Mouse (Mus musculus) ES-Bruce4 (cell line): ENCODE results near the gene Ddx46. TPM values are rescaled to one million over a fixed set of nuclear protein-coding genes. Genes with fewer than 3 reads are reported as not detected.
"Not testable (repeated sequence)": the region's sequence is repeated elsewhere in the genome, so short reads cannot be mapped to it uniquely, and the experiment has no call there.

Experiments used
- H3K27ac ChIP-seq: 2 replicates; pipeline ENCODE4 v1.5.1; 2012; ENCODE audit warnings: low read length, inconsistent platforms; ENCODE audit not compliant: insufficient read depth
- H3K27me3 ChIP-seq: 2 replicates; pipeline ENCODE4 v1.6.1; 2012; ENCODE audit warnings: mild to moderate bottlenecking, low read length, inconsistent platforms; ENCODE audit not compliant: control insufficient read depth, poor library complexity, insufficient read depth, severe bottlenecking
- H3K36me3 ChIP-seq: 2 replicates; pipeline ENCODE4 v1.6.1; 2012; ENCODE audit warnings: inconsistent platforms, mild to moderate bottlenecking, low read length, moderate library complexity; ENCODE audit not compliant: control insufficient read depth, poor library complexity, insufficient read depth, severe bottlenecking
- H3K4me1 ChIP-seq: one replicate; pipeline ENCODE4 v1.8.1; 2011; ENCODE audit warnings: low read length; ENCODE audit not compliant: control insufficient read depth, insufficient read depth
- H3K4me3 ChIP-seq: 2 replicates; pipeline ENCODE4 v1.5.1; 2011; ENCODE audit warnings: low read depth, mild to moderate bottlenecking, low read length
- H3K9ac ChIP-seq: 2 replicates; pipeline ENCODE4 v1.6.1; 2012; ENCODE audit warnings: low read depth, mild to moderate bottlenecking, inconsistent platforms; ENCODE audit not compliant: poor library complexity, severe bottlenecking
- H3K9me3 ChIP-seq: replicated peaks from 2 replicates; pipeline ENCODE4 v1.6.1; 2012; ENCODE audit warnings: mild to moderate bottlenecking, low read length, inconsistent platforms; ENCODE audit not compliant: control insufficient read depth, poor library complexity, insufficient read depth, severe bottlenecking
- CTCF ChIP-seq: IDR thresholded peaks from one replicate; pipeline ENCODE4 v1.8.1; 2011; ENCODE audit warnings: low read depth, low read length
- EP300 ChIP-seq: IDR thresholded peaks from 2 replicates; pipeline ENCODE4 v1.6.1; 2011; ENCODE audit warnings: low read depth, low read length; ENCODE audit not compliant: insufficient read depth
- POLR2A ChIP-seq: IDR thresholded peaks from one replicate; pipeline ENCODE4 v1.8.1; 2011; ENCODE audit warnings: low read length; ENCODE audit not compliant: insufficient read depth
- polyA plus RNA-seq: library from polyadenylated mRNA; stranded (reverse); fragments of >200 nt; gene quantifications from 2 replicates; pipeline ENCODE4 v1.2.4, GENCODE M21; 2011; ENCODE audit warnings: low read depth; ENCODE audit not compliant: missing spikeins, insufficient read depth, insufficient read length

Ddx46 gene
- polyA plus RNA-seq, 1 experiment, result 113 TPM

- H3K36me3 ChIP-seq, result peaks cover 9% of the 10 kb centered on the region; the same call in 1 of the 2 replicates
- no peak overlapping the region for H3K27ac ChIP-seq
- no peaks in the 10 kb centered on the region for H3K4me1 ChIP-seq
- no peak for TF ChIP-seq CTCF
- TF ChIP-seq POLR2A, result no peak
- TF ChIP-seq EP300, result no peak
- peak overlapping the region; percentile 70 for H3K9ac ChIP-seq
- H3K27me3 ChIP-seq, result no peaks in the 10 kb centered on the region
- no peaks in the 10 kb centered on the region for H3K9me3 ChIP-seq
- H3K4me3 ChIP-seq, result peak overlapping the region; percentile 79
Observed at GRCm38 (mm10) chr13:55635146-55635571, 332 bp downstream of the Ddx46 start.

GRCm38 (mm10) chr13:55636185-55636983 is 1.6 kb downstream of the Ddx46 start:
- Histone ChIP-seq H3K27ac (no peak overlapping the region), H3K9me3 (no peaks in the 10 kb centered on the region), H3K27me3 (no peaks in the 10 kb centered on the region), H3K36me3 (peaks cover 18% of the 10 kb centered on the region), H3K4me1 (no peaks in the 10 kb centered on the region), H3K9ac (no peak overlapping the region), H3K4me3 (no peak overlapping the region)
- TF ChIP-seq CTCF (no peak), EP300 (no peak), POLR2A (no peak)

- not testable (repeated sequence) for H3K9me3 ChIP-seq, H3K9ac ChIP-seq, H3K4me1 ChIP-seq, H3K27me3 ChIP-seq, H3K4me3 ChIP-seq, H3K27ac ChIP-seq
- peaks cover 24% of the 10 kb centered on the region for H3K36me3 ChIP-seq
- TF ChIP-seq CTCF, result peak; percentile 83
Observed at GRCm38 (mm10) chr13:55640480-55640879, 5.7 kb downstream of the Ddx46 start.

GRCm38 (mm10) chr13:55644525-55644924 is 9.7 kb downstream of the Ddx46 start:
- H3K4me3 ChIP-seq, result no peak overlapping the region
- no peaks in the 10 kb centered on the region for H3K4me1 ChIP-seq
- no peaks in the 10 kb centered on the region for H3K9me3 ChIP-seq
- no peak overlapping the region for H3K9ac ChIP-seq
- TF ChIP-seq EP300, result no peak
- no peak for TF ChIP-seq POLR2A
- TF ChIP-seq CTCF, result no peak
- H3K27ac ChIP-seq, result no peak overlapping the region
- peaks cover 56% of the 10 kb centered on the region for H3K36me3 ChIP-seq
- H3K27me3 ChIP-seq, result no peaks in the 10 kb centered on the region

GRCm38 (mm10) chr13:55650098-55650497 is 15.3 kb downstream of the Ddx46 start:
- peaks cover 84% of the 10 kb centered on the region for H3K36me3 ChIP-seq
- H3K27ac ChIP-seq, result no peak overlapping the region
- no peaks in the 10 kb centered on the region for H3K4me1 ChIP-seq
- no peak overlapping the region for H3K4me3 ChIP-seq
- H3K9me3 ChIP-seq, result no peaks in the 10 kb centered on the region
- no peak for TF ChIP-seq EP300
- TF ChIP-seq CTCF, result peak; percentile 40
- H3K9ac ChIP-seq, result no peak overlapping the region
- H3K27me3 ChIP-seq, result no peaks in the 10 kb centered on the region

- Histone ChIP-seq H3K9me3 (no peaks in the 10 kb centered on the region), H3K27me3 (no peaks in the 10 kb centered on the region), H3K36me3 (peaks cover 84% of the 10 kb centered on the region), H3K4me3 (no peak overlapping the region), H3K9ac (no peak overlapping the region), H3K27ac (no peak overlapping the region), H3K4me1 (no peaks in the 10 kb centered on the region)
- TF ChIP-seq POLR2A (no peak), CTCF (no peak), EP300 (no peak)
Observed at GRCm38 (mm10) chr13:55650980-55651379, 16.2 kb downstream of the Ddx46 start.
